Mouse (Mus musculus) erythroblast, embryonic 14.5 days (primary cell): Measurements from ENCODE around the gene Sptlc3.

ENCODE experiments used
- GATA1 ChIP-seq: IDR thresholded peaks from 2 replicates; pipeline ENCODE4 v1.6.1; 2012; ENCODE audit warnings: low read length, inconsistent platforms, mixed read lengths
- TAL1 ChIP-seq: IDR thresholded peaks from 3 replicates; pipeline ENCODE4 v1.6.1; 2012; ENCODE audit warnings: low read length, inconsistent platforms, mixed read lengths

DNA sequence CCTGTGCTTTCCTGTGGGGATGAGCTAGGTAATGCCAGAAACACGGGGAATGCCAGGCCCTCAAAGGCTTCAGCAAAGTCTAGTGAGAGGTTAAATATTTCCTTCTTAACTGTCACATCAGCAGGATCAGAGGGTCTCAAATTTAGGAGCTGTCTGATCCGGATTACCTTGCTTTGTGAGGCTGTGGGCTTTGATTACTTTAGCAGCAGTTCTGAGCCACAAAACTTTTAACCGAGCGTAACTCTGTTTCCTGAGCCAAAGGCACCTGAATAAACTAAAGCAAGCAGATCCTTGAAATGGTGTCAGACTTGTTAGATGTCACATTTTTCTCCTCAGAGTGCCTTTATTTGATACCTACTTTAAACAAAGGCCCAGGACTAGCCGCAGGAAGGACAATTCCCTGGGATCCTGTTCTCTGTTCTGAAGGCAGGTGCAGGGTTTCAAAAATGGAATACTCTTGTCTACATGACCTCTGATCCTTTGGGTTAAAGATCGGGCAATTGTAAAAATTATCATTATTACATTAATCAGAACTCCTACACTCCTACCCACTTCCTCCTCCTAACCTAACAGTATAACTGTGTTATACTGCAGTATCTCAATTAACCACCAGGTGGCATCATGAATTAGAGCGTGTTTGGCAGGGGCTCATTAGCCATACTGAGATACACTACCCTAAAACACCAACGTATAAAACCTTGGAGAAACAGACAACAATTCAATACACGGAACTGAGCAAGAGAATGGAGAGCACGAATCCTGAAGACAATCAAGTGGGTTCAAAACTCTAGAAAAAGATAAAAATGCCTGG lies 97.4 kb downstream of the Sptlc3 start:
- TF ChIP-seq GATA1 (no peak), TAL1 (no peak)
